Mouse (Mus musculus) heart, postnatal 0 days (tissue): ENCODE results near the gene Lmntd1. TPM values are rescaled to one million over a fixed set of nuclear protein-coding genes. Genes with fewer than 3 reads are reported as not detected.

Experiments
- ATAC-seq: fragments of 200-750 bp; cut with Nextera tagmentation; 2 replicates; pipeline ENCODE4 v1.8.0; 2017; ENCODE audit warnings: low read depth, moderate number of reproducible peaks, moderate library complexity; ENCODE audit not compliant: insufficient read depth
- DNase-seq: peaks from one replicate; pipeline ENCODE4 v3.0.0-alpha.2; 2016; ENCODE audit warnings: low spot score
- H3K27ac ChIP-seq: fragments of 300-500 bp; sonication (generic); 2 replicates; pipeline ENCODE4 v1.5.1; 2014; ENCODE audit warnings: low read depth, mild to moderate bottlenecking
- H3K27me3 ChIP-seq: fragments of 300-500 bp; sonication (generic); 2 replicates; pipeline ENCODE4 v1.6.1; 2014; ENCODE audit warnings: low read length, mixed read lengths; ENCODE audit not compliant: control insufficient read depth, insufficient read depth
- H3K36me3 ChIP-seq: fragments of 300-500 bp; sonication (generic); replicated peaks from 2 replicates; pipeline ENCODE4 v1.6.1; 2014; ENCODE audit warnings: low read length, mixed read lengths; ENCODE audit not compliant: control insufficient read depth, insufficient read depth
- H3K4me1 ChIP-seq: fragments of 300-500 bp; sonication (generic); 2 replicates; pipeline ENCODE4 v1.6.1; 2014; ENCODE audit warnings: antibody characterized with exemption; ENCODE audit not compliant: control insufficient read depth, insufficient read depth
- H3K4me2 ChIP-seq: fragments of 300-500 bp; sonication (generic); 2 replicates; pipeline ENCODE4 v1.6.1; 2014; ENCODE audit warnings: low read depth, mild to moderate bottlenecking, low read length, moderate library complexity
- H3K4me3 ChIP-seq: fragments of 300-500 bp; sonication (generic); 2 replicates; pipeline ENCODE4 v1.5.1; 2014; ENCODE audit warnings: low read depth, low read length
- H3K9ac ChIP-seq: fragments of 300-500 bp; sonication (generic); replicated peaks from 2 replicates; pipeline ENCODE4 v1.6.1; 2014; ENCODE audit warnings: low read depth, low read length, mixed read lengths
- H3K9me3 ChIP-seq: fragments of 300-500 bp; sonication (generic); replicated peaks from 2 replicates; pipeline ENCODE4 v1.6.1; 2016; ENCODE audit warnings: low read length; ENCODE audit not compliant: control insufficient read depth
- CTCF ChIP-seq: IDR thresholded peaks from 2 replicates; pipeline ENCODE4 v1.5.1; 2016; ENCODE audit warnings: antibody characterized with exemption, control low read depth, low read depth
- EP300 ChIP-seq: IDR thresholded peaks from 2 replicates; pipeline ENCODE4 v1.6.1; 2016; ENCODE audit warnings: antibody characterized with exemption, low read depth
- WGBS: fragments of 180-500 bp; shearing (Covaris S2); extraction: QIAGEN DNeasy Blood & Tissue Kit; methylation state at CpG from one replicate; pipeline ENCODE4 v1.1.7; 2014; 5-methylcytosine and 5-hydroxymethylcytosine counted together
- polyA plus RNA-seq: library from polyadenylated mRNA; unstranded; fragments of >200 nt; fragmentation: Nextera tagmentation; extraction: Ambion mirVana; gene quantifications from 2 replicates; pipeline ENCODE4 v1.2.1, GENCODE M21; 2015
- total RNA-seq: library from RNA; depleted of rRNA; stranded (reverse); fragments of >200 nt; gene quantifications from 2 replicates; pipeline ENCODE4 v1.2.3, GENCODE M21; 2014; ENCODE audit warnings: low replicate concordance

Lmntd1 gene
- total and polyA plus RNA-seq, 2 experiments from 2014 or later = 4.5 to 9.8 TPM

GRCm38 (mm10) chr6:145638248-145638647 lies 24.1 kb upstream of the Lmntd1 start:
- peak; percentile 68; the same call in 1 of the 2 replicates for ATAC-seq
- no peaks in the 10 kb centered on the region for H3K27me3 ChIP-seq
- no peak for TF ChIP-seq CTCF
- no peak for TF ChIP-seq EP300
- H3K27ac ChIP-seq = no peak overlapping the region
- DNase-seq = peak; percentile 30
- no peaks in the 10 kb centered on the region for H3K9me3 ChIP-seq
- no peak overlapping the region for H3K4me2 ChIP-seq
- no peak overlapping the region for H3K9ac ChIP-seq
- 27% methylated on average over 6 of the region's 6 CpGs for WGBS
- no peak overlapping the region for H3K4me3 ChIP-seq
- no peaks in the 10 kb centered on the region for H3K4me1 ChIP-seq
- H3K36me3 ChIP-seq = no peaks in the 10 kb centered on the region

DNA sequence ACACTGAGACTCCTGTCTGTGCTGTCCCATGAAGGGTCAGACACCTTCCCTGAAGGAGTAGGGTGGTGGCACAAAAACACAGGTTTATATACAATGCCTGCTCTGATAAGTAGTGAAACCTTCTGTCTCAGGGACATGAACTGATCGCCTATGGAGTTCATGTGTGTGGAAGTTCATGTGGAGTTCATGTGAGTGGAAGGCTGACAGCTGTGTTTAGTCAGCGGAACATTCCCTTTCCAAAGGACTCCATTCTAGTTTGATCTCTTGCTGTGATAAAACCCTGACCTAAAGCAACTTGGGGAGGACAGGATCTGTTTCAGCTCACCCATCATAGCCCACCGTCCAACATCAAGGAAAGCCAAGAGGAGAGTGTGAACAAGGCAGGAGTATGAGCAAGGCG lies 22.6 kb upstream of the Lmntd1 start:
- Histone ChIP-seq H3K27ac (no peak overlapping the region), H3K36me3 (no peaks in the 10 kb centered on the region), H3K4me2 (no peak overlapping the region), H3K9ac (no peak overlapping the region), H3K4me1 (no peaks in the 10 kb centered on the region), H3K9me3 (peaks cover 3% of the 10 kb centered on the region; the same call in 1 of the 2 replicates), H3K27me3 (no peaks in the 10 kb centered on the region), H3K4me3 (no peak overlapping the region)
- 86% methylated on average over 4 of the region's 4 CpGs for WGBS
- ATAC-seq = no peak
- TF ChIP-seq EP300 = no peak
- TF ChIP-seq CTCF = no peak
- DNase-seq = no peak

- 76% methylated on average over 2 of the region's 2 CpGs for WGBS
- Histone ChIP-seq H3K4me3 (no peak overlapping the region), H3K27ac (no peak overlapping the region), H3K4me1 (peaks cover 10% of the 10 kb centered on the region), H3K4me2 (no peak overlapping the region), H3K36me3 (no peaks in the 10 kb centered on the region), H3K9ac (no peak overlapping the region), H3K9me3 (peaks cover 3% of the 10 kb centered on the region; the same call in 1 of the 2 replicates), H3K27me3 (no peaks in the 10 kb centered on the region)
- ATAC-seq (no peak), DNase-seq (no peak)
- TF ChIP-seq CTCF (no peak), EP300 (no peak)
Measured at GRCm38 (mm10) chr6:145634454-145634853, 20.3 kb upstream of the Lmntd1 start.

DNA sequence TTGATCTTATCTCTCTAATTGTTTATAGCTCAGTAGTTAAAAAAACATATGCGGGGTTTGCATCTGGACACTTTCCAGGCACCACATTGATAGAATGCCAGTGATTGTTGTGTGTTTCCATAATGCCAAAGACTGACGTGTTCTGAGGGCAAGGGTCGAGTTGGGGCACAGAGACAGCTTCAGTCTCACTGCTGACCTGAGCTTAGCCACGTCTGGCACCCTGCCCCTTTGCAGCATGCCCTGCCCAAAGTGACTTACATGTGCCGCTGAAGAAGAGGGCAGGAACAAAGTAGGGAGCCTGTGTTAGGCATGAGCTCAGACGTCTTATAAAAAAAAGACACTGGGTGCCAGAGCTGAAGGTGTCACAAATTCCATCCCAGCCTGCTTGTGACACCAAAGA lies 16.1 kb upstream of the Lmntd1 start:
- Histone ChIP-seq H3K9ac (no peak overlapping the region), H3K36me3 (no peaks in the 10 kb centered on the region), H3K27ac (no peak overlapping the region), H3K4me3 (no peak overlapping the region), H3K4me2 (no peak overlapping the region), H3K4me1 (peaks cover 11% of the 10 kb centered on the region), H3K27me3 (no peaks in the 10 kb centered on the region), H3K9me3 (peaks cover 3% of the 10 kb centered on the region; the same call in 1 of the 2 replicates)
- ATAC-seq = no peak
- TF ChIP-seq CTCF = no peak
- TF ChIP-seq EP300 = no peak
- no peak for DNase-seq
- 20% methylated on average over 6 of the region's 6 CpGs for WGBS

- 94% methylated on average over 4 of the region's 4 CpGs for WGBS
- H3K9me3 ChIP-seq = no peaks in the 10 kb centered on the region
- TF ChIP-seq CTCF (no peak), EP300 (no peak)
- no peak overlapping the region for H3K27ac ChIP-seq
- no peaks in the 10 kb centered on the region for H3K4me1 ChIP-seq
- H3K4me2 ChIP-seq = no peak overlapping the region
- H3K9ac ChIP-seq = no peak overlapping the region
- no peak overlapping the region for H3K4me3 ChIP-seq
- DNase-seq (no peak), ATAC-seq (no peak)
- H3K36me3 ChIP-seq = no peaks in the 10 kb centered on the region
- no peaks in the 10 kb centered on the region for H3K27me3 ChIP-seq
Measured at GRCm38 (mm10) chr6:145623141-145623540, 9.0 kb upstream of the Lmntd1 start.
